Mouse (Mus musculus) lung, embryonic 15.5 days (tissue): Measurements from ENCODE around the gene Tnnt3. TPM values are rescaled to one million over a fixed set of nuclear protein-coding genes. Genes with fewer than 3 reads are reported as not detected.

ENCODE experiments used
- ATAC-seq: fragments of 200-750 bp; cut with Nextera tagmentation; 2 replicates; pipeline ENCODE4 v1.8.0; 2017; ENCODE audit warnings: moderate number of reproducible peaks, borderline replicate concordance; ENCODE audit not compliant: low FRiP score, low TSS enrichment; ENCODE audit errors: extremely low read depth
- H3K27ac ChIP-seq: fragments of 300-500 bp; sonication (generic); 2 replicates; pipeline ENCODE4 v1.5.1; 2015; ENCODE audit warnings: moderate library complexity, mild to moderate bottlenecking, inconsistent platforms
- H3K27me3 ChIP-seq: fragments of 300-500 bp; sonication (generic); 2 replicates; pipeline ENCODE4 v1.6.1; 2015; ENCODE audit warnings: inconsistent platforms
- H3K36me3 ChIP-seq: fragments of 300-500 bp; sonication (generic); 2 replicates; pipeline ENCODE4 v1.6.1; 2015; ENCODE audit warnings: inconsistent platforms
- H3K4me1 ChIP-seq: fragments of 300-500 bp; sonication (generic); 2 replicates; pipeline ENCODE4 v1.6.1; 2015; ENCODE audit warnings: inconsistent platforms
- H3K4me2 ChIP-seq: fragments of 300-500 bp; sonication (generic); 2 replicates; pipeline ENCODE4 v1.6.1; 2015; ENCODE audit warnings: inconsistent platforms, mild to moderate bottlenecking, moderate library complexity
- H3K4me3 ChIP-seq: fragments of 300-500 bp; sonication (generic); 2 replicates; pipeline ENCODE4 v1.5.1; 2015; ENCODE audit warnings: mild to moderate bottlenecking, inconsistent platforms
- H3K9ac ChIP-seq: fragments of 300-500 bp; sonication (generic); 2 replicates; pipeline ENCODE4 v1.6.1; 2015; ENCODE audit warnings: inconsistent platforms
- H3K9me3 ChIP-seq: fragments of 300-500 bp; sonication (generic); 2 replicates; pipeline ENCODE4 v1.6.1; 2016; ENCODE audit warnings: inconsistent platforms
- WGBS: fragments of 180-500 bp; shearing (Covaris S2); methylation state at CpG from one replicate; pipeline ENCODE4 v1.1.7; 2015; 5-methylcytosine and 5-hydroxymethylcytosine counted together
- polyA plus RNA-seq: library from polyadenylated mRNA; unstranded; fragments of >200 nt; fragmentation: Nextera tagmentation; extraction: Ambion mirVana; gene quantifications from 2 replicates; pipeline ENCODE4 v1.2.1, GENCODE M21; 2015

Tnnt3 gene
- polyA plus RNA-seq, 1 experiment from 2014 or later: 2.5 TPM

DNA sequence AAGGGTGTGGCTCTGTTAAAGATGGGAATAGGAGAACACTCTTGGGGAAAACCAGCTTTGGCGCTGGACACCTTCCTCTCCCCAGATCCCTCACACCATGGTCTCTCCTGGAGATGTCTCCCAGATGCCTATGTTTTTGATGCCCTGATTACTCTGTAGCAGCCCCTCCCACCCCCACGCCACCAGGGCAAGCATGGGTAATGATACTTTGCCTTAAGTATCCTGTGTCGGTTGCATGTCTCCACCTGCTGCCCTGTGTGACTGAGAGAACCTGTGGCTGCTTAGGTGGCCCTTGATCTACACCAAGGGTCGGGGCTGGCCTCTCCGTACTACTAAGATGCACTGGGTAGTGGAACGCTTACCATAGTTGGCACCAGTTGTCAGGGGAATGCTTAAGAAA, 20.6 kb upstream of the Tnnt3 start:
- Histone ChIP-seq H3K27ac (peak overlapping the region; percentile 89), H3K4me1 (peaks cover 48% of the 10 kb centered on the region), H3K36me3 (no peaks in the 10 kb centered on the region), H3K4me2 (peak overlapping the region; percentile 54), H3K27me3 (no peaks in the 10 kb centered on the region), H3K4me3 (peak overlapping the region; percentile 38), H3K9me3 (no peaks in the 10 kb centered on the region), H3K9ac (peak overlapping the region; percentile 44; the same call in 1 of the 2 replicates)
- 89% methylated on average over 6 of the region's 6 CpGs for WGBS
- ATAC-seq: no peak

- Histone ChIP-seq H3K4me2 (peak overlapping the region; percentile 54), H3K36me3 (no peaks in the 10 kb centered on the region), H3K9ac (peak overlapping the region; percentile 44; the same call in 1 of the 2 replicates), H3K4me3 (peak overlapping the region; percentile 38), H3K27ac (peak overlapping the region; percentile 89), H3K4me1 (peaks cover 53% of the 10 kb centered on the region), H3K9me3 (no peaks in the 10 kb centered on the region), H3K27me3 (no peaks in the 10 kb centered on the region)
- 78% methylated on average over 2 of the region's 2 CpGs for WGBS
- ATAC-seq: no peak
These were observed 20.1 kb upstream of the Tnnt3 start for GRCm38 (mm10) chr7:142478574-142478973.

DNA sequence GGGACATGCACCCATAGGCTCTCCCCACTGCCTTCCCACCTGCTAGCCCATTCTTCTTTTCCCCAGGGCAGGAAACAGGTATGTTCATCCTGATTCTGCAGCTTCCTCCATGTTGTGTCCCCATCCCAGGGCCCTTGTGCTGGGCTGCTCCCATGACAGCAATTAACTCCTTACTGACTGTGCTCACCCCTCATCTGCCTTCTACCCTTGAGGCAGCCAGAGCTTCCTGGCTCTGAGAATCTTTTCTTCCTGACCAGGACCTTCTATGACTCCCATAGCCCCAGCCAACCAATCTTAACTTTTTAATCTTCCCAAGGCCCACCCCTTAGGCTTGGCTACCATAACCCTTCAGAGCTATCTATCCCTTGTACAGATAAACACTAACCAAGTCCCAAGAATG, 19.3 kb upstream of the Tnnt3 start:
- peak overlapping the region; percentile 97; the same call in 1 of the 2 replicates for H3K27ac ChIP-seq
- H3K4me3 ChIP-seq: no peak overlapping the region; the same call in 1 of the 2 replicates
- H3K4me1 ChIP-seq: peaks cover 50% of the 10 kb centered on the region
- peak overlapping the region; percentile 64; the same call in 1 of the 2 replicates for H3K4me2 ChIP-seq
- H3K27me3 ChIP-seq: no peaks in the 10 kb centered on the region
- no peak for ATAC-seq
- H3K9ac ChIP-seq: no peak overlapping the region
- no peaks in the 10 kb centered on the region for H3K9me3 ChIP-seq
- no peaks in the 10 kb centered on the region for H3K36me3 ChIP-seq

GRCm38 (mm10) chr7:142479886-142480285, 18.8 kb upstream of the Tnnt3 start:
- no peak overlapping the region for H3K4me3 ChIP-seq
- WGBS: 87% methylated on average over 3 of the region's 3 CpGs
- no peak for ATAC-seq
- H3K9me3 ChIP-seq: no peaks in the 10 kb centered on the region
- peak overlapping the region; percentile 64 for H3K4me2 ChIP-seq
- H3K27me3 ChIP-seq: no peaks in the 10 kb centered on the region
- peak overlapping the region; percentile 97 for H3K27ac ChIP-seq
- H3K36me3 ChIP-seq: no peaks in the 10 kb centered on the region
- H3K4me1 ChIP-seq: peaks cover 45% of the 10 kb centered on the region
- H3K9ac ChIP-seq: no peak overlapping the region

GRCm38 (mm10) chr7:142480661-142481060, 18.0 kb upstream of the Tnnt3 start:
- Histone ChIP-seq H3K27me3 (no peaks in the 10 kb centered on the region), H3K9me3 (no peaks in the 10 kb centered on the region), H3K4me2 (peak overlapping the region; percentile 64; the same call in 1 of the 2 replicates), H3K9ac (no peak overlapping the region; the same call in 1 of the 2 replicates), H3K4me3 (no peak overlapping the region), H3K36me3 (peaks cover 7% of the 10 kb centered on the region; the same call in 1 of the 2 replicates), H3K27ac (peak overlapping the region; percentile 97), H3K4me1 (peaks cover 43% of the 10 kb centered on the region)
- no peak for ATAC-seq
- 86% methylated on average over 3 of the region's 3 CpGs for WGBS

GRCm38 (mm10) chr7:142481186-142481567, 17.5 kb upstream of the Tnnt3 start:
- peak overlapping the region; percentile 50 for H3K9ac ChIP-seq
- H3K36me3 ChIP-seq: peaks cover 8% of the 10 kb centered on the region; the same call in 1 of the 2 replicates
- H3K4me1 ChIP-seq: peaks cover 43% of the 10 kb centered on the region
- H3K9me3 ChIP-seq: no peaks in the 10 kb centered on the region
- peak overlapping the region; percentile 97 for H3K27ac ChIP-seq
- H3K4me2 ChIP-seq: peak overlapping the region; percentile 64
- H3K4me3 ChIP-seq: peak overlapping the region; percentile 23
- ATAC-seq: no peak; the same call in 1 of the 2 replicates
- 3% methylated on average over 5 of the region's 5 CpGs for WGBS
- no peaks in the 10 kb centered on the region for H3K27me3 ChIP-seq

GRCm38 (mm10) chr7:142481568-142482255, 16.9 kb upstream of the Tnnt3 start:
- peak; percentile 76 for ATAC-seq
- Histone ChIP-seq H3K27me3 (no peaks in the 10 kb centered on the region), H3K36me3 (peaks cover 10% of the 10 kb centered on the region; the same call in 1 of the 2 replicates), H3K27ac (peak overlapping the region; percentile 97), H3K9me3 (no peaks in the 10 kb centered on the region), H3K4me1 (peaks cover 41% of the 10 kb centered on the region), H3K4me3 (peak overlapping the region; percentile 23), H3K9ac (peak overlapping the region; percentile 50), H3K4me2 (peak overlapping the region; percentile 64)
- 2% methylated on average over 22 of the region's 22 CpGs for WGBS

GRCm38 (mm10) chr7:142482256-142482609, 16.4 kb upstream of the Tnnt3 start:
- peaks cover 42% of the 10 kb centered on the region for H3K4me1 ChIP-seq
- peak overlapping the region; percentile 64 for H3K4me2 ChIP-seq
- peak; percentile 15 for ATAC-seq
- peaks cover 11% of the 10 kb centered on the region; the same call in 1 of the 2 replicates for H3K36me3 ChIP-seq
- H3K4me3 ChIP-seq: no peak overlapping the region
- H3K9me3 ChIP-seq: no peaks in the 10 kb centered on the region
- peak overlapping the region; percentile 97 for H3K27ac ChIP-seq
- no peaks in the 10 kb centered on the region for H3K27me3 ChIP-seq
- 6% methylated on average over 6 of the region's 6 CpGs for WGBS
- H3K9ac ChIP-seq: peak overlapping the region; percentile 50

GRCm38 (mm10) chr7:142483136-142483535, 15.5 kb upstream of the Tnnt3 start:
- Histone ChIP-seq H3K9me3 (no peaks in the 10 kb centered on the region), H3K36me3 (peaks cover 11% of the 10 kb centered on the region; the same call in 1 of the 2 replicates), H3K9ac (no peak overlapping the region), H3K27me3 (no peaks in the 10 kb centered on the region), H3K4me1 (peaks cover 49% of the 10 kb centered on the region), H3K4me3 (no peak overlapping the region), H3K4me2 (no peak overlapping the region), H3K27ac (peak overlapping the region; percentile 97)
- ATAC-seq: no peak
- WGBS: 31% methylated on average over 11 of the region's 11 CpGs

GRCm38 (mm10) chr7:142484780-142485179, 13.9 kb upstream of the Tnnt3 start:
- Histone ChIP-seq H3K9me3 (no peaks in the 10 kb centered on the region), H3K9ac (no peak overlapping the region), H3K36me3 (peaks cover 26% of the 10 kb centered on the region), H3K27ac (peak overlapping the region; percentile 65), H3K4me1 (peaks cover 49% of the 10 kb centered on the region), H3K4me2 (no peak overlapping the region), H3K27me3 (no peaks in the 10 kb centered on the region), H3K4me3 (no peak overlapping the region)
- 69% methylated on average over 12 of the region's 12 CpGs for WGBS
- ATAC-seq: no peak

GRCm38 (mm10) chr7:142486751-142487162, 11.9 kb upstream of the Tnnt3 start:
- Histone ChIP-seq H3K27me3 (no peaks in the 10 kb centered on the region), H3K4me1 (peaks cover 30% of the 10 kb centered on the region), H3K9ac (no peak overlapping the region; the same call in 1 of the 2 replicates), H3K4me3 (no peak overlapping the region), H3K9me3 (no peaks in the 10 kb centered on the region), H3K4me2 (no peak overlapping the region), H3K36me3 (peaks cover 43% of the 10 kb centered on the region), H3K27ac (peak overlapping the region; percentile 65)
- no peak for ATAC-seq
- 54% methylated on average over 8 of the region's 8 CpGs for WGBS

GRCm38 (mm10) chr7:142487341-142487859, 11.2 kb upstream of the Tnnt3 start:
- 23% methylated on average over 9 of the region's 9 CpGs for WGBS
- H3K36me3 ChIP-seq: peaks cover 46% of the 10 kb centered on the region
- H3K9ac ChIP-seq: peak overlapping the region; percentile 16; the same call in 1 of the 2 replicates
- peak; percentile 66 for ATAC-seq
- no peaks in the 10 kb centered on the region for H3K9me3 ChIP-seq
- H3K27me3 ChIP-seq: no peaks in the 10 kb centered on the region
- H3K4me1 ChIP-seq: peaks cover 24% of the 10 kb centered on the region
- peak overlapping the region; percentile 65 for H3K27ac ChIP-seq
- H3K4me2 ChIP-seq: peak overlapping the region; percentile 23; the same call in 1 of the 2 replicates
- H3K4me3 ChIP-seq: no peak overlapping the region
